Mouse (Mus musculus) neutrophil, adult 5-6 weeks (primary cell): ENCODE results near the gene Pi4kb. TPM values are rescaled to one million over a fixed set of nuclear protein-coding genes. Genes with fewer than 3 reads are reported as not detected.
"Not testable (repeated sequence)": the region's sequence is repeated elsewhere in the genome, so short reads cannot be mapped to it uniquely, and the experiment has no call there.

Source experiments
- ATAC-seq: fragments of 151-379, 151-347 bp; 2 replicates; pipeline ENCODE4 v1.8.0; 2017; ENCODE audit warnings: mild to moderate bottlenecking, moderate TSS enrichment; ENCODE audit not compliant: insufficient number of reproducible peaks, poor library complexity, low FRiP score, severe bottlenecking; ENCODE audit errors: extremely low read depth
- total RNA-seq: library from RNA; stranded (forward); fragments of 200-1000 nt; gene quantifications from 2 replicates; pipeline ENCODE4 v1.2.3, GENCODE M21; 2017

Gene Pi4kb
- total RNA-seq, 1 experiment from 2014 or later = 42.2 TPM

GRCm38 (mm10) chr3:95010396-95010795, 35.9 kb downstream of the Pi4kb start:
- ATAC-seq = no peak

DNA sequence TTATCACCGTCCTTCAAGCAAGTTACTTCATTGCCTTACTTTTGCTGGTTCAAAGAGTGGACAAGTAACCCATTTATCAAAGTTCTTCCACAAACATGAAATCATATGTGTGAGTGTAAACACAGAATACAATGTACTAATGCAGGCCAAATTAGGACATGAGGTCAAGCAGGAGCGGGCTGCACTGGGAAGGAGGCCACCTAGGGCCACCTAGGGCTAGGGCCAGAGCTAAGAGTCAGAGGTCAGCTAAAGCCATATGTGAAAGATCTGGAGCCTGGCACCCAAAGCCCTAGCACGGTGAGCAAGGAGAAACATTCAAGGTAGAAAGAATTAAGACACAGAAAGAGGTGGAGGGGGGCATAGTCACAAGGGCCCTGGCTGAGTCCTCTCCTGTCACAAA, 38.5 kb downstream of the Pi4kb start:
- ATAC-seq = no peak

DNA sequence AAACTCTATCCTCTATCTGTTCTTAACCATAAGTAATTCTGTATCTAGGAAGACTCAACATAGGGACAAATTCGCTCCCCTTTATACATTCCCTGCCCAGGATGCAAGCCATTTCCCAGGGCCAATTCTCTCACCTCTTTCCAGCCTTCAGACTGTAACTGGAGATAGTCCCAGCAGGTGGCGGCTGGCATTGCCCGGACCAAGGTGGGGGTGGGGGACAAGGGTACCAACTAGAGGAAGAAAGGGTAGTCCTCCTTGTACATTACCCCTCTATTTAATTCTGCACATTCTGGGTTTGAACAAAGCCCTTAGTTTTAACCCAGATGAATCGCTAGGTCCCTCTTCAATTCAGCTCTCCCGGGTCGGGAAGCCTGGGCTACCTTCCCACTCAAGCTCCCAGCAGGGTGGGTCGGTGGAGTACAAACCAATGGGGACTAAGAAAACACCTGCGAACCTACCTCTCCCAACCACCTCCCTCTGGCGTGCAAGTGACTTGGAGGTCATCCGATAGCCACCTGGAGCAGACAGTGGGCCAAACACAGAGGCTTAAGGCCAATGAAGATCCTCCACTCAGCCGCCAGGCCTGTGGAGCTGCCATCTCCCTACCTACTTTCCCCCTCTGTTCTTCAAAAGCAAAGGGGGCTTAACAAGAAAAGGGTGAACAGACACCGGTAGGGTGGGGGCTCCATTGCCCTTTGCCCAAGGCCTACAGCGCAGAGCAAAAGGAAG, 39.3 kb downstream of the Pi4kb start:
- no peak for ATAC-seq

GRCm38 (mm10) chr3:95014428-95015151, 40.1 kb downstream of the Pi4kb start:
- ATAC-seq = no peak

DNA sequence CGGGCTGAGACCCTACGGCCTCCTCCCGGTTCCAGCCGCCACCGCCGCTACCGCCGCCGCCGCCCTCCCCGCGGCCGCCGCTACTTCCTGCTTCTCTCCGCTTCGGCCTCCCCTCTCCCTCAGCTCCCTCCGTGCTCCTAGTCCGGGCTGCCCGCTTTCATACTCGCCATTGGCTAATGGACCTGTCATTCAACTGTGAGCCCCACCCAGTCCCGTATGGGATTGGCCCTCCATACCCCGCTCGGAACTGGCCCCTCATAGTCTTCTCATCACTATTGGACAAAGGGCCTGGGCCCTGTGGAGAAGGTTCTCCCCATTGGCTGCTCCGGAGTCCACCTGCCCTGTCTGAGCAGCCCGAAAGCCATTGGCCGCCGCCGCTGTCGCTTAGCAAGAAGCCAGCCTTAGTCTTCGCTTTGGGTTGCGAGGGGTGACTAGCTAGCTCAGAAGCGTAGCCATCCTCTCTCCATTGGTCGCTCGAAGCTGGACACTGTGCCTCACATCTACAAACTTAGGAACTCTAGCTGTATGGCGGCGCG, 40.9 kb downstream of the Pi4kb start, which contains the start of gene Zfp687:
TSS of gene Zfp687 (minus strand) at position 112 of the 536 bp plus-strand sequence.
- peak; percentile 88 for ATAC-seq

- ATAC-seq = peak; percentile 55
Observed at GRCm38 (mm10) chr3:95015891-95016531, 41.5 kb downstream of the Pi4kb start.

DNA sequence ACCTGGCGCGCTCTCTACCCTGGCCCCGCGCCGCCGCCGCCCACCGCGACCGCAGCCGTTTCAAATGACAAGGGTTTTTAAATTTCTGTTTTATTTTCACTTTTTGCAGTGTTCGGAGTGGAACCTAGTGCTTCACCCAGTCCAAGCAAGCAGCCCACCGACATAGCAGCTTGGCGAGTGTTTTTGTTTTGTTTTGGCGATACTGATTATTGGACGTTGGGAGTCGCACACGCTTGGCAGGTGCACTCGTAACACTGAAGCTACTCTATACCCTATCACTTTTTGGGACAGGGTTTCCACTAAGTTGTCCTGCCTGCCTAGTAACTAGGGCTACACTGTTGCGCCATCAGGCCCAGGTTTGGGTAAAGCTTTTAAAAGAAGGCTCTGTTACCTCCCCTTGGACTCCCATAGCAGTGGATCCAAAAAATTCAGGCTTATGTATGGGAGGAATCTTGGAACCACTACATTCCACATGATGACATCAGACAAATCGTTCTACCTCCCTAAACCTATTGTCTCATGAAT, 42.1 kb downstream of the Pi4kb start:
- ATAC-seq = no peak

DNA sequence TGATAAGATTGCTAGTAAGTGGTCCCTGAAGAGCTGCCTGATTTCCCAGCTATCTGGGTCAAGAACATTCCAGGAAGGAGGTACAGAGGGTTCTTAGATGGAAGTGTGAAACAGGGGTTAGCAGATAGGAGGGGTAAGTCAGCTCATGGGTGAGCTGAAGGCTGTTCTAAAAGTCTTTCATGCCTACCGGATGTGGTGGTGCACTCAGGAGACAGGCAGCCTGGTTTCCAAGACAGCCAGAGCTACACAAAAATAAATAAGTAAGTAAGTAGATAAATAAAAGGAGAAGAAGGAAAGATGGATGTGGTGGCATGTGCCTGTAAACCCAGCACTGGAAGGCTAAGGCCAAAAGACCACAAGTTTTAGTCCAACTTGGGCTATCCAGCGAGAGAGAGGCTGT, 44.2 kb downstream of the Pi4kb start:
- no peak for ATAC-seq

DNA sequence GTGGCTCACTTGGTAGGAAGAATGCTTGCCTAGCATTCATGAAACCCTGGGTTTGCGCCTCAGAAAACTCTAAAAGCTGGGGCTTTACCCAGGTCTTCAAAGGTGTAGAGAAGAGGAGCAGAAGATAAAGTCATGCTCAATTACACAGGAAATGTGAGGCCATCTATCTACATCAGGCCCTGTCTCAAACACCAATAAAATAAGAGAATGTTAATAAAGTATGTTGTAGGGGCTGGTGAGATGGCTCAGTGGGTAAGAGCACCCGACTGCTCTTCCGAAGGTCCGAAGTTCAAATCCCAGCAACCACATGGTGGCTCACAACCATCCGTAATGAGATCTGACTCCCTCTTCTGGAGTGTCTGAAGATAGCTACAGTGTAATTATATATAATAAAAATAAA, 46.4 kb downstream of the Pi4kb start:
- ATAC-seq = not testable (repeated sequence)

- ATAC-seq = no peak
Observed at GRCm38 (mm10) chr3:95024551-95024950, 50.0 kb downstream of the Pi4kb start.

GRCm38 (mm10) chr3:95025202-95025601, 50.7 kb downstream of the Pi4kb start:
- no peak for ATAC-seq

- ATAC-seq = no peak
Observed at GRCm38 (mm10) chr3:95027057-95027645, 52.6 kb downstream of the Pi4kb start.

DNA sequence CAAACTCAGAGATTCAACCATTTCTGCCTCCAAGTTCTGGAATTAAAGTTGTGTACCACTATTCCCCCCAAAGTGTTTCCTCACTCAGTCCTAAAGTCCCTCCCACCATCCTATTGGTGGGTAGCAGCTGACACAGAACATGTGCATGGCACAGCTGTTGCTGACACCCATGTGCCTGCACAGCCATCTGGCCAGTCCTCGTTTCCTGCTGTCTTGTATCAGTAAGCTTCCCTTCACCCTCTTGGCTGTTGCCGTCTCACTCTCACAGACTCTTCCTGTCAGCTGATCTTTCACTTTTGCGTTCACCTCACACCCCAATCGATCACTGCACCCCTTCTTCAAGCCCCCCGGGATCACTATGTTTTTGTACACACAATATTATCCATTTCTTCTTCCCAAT, 53.2 kb downstream of the Pi4kb start:
- ATAC-seq = peak; percentile 46; the same call in 1 of the 2 replicates

DNA sequence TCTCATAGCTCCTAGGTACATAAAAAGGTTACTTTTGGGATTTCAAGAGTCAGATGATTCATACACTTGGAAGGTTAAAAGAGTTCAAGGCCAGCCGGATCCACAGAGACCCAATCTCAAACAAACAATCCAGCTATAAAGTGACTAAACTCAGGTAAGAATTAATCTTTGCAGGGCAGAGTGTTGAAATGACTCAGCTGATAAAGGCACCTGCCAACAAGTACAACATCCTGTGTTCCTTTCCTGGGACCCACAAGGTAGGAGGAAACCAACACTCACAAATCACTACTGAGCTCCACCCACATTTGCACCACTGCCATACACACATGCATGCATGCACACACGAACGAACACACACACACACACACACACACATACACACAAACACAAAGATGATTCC, 54.1 kb downstream of the Pi4kb start:
- ATAC-seq = no peak

GRCm38 (mm10) chr3:95029291-95029827, 54.8 kb downstream of the Pi4kb start:
- not testable (repeated sequence) for ATAC-seq

- no peak for ATAC-seq
Observed at GRCm38 (mm10) chr3:95029953-95030352, 55.4 kb downstream of the Pi4kb start.

- no peak for ATAC-seq
Observed at GRCm38 (mm10) chr3:95041625-95042024, 67.1 kb downstream of the Pi4kb start.

DNA sequence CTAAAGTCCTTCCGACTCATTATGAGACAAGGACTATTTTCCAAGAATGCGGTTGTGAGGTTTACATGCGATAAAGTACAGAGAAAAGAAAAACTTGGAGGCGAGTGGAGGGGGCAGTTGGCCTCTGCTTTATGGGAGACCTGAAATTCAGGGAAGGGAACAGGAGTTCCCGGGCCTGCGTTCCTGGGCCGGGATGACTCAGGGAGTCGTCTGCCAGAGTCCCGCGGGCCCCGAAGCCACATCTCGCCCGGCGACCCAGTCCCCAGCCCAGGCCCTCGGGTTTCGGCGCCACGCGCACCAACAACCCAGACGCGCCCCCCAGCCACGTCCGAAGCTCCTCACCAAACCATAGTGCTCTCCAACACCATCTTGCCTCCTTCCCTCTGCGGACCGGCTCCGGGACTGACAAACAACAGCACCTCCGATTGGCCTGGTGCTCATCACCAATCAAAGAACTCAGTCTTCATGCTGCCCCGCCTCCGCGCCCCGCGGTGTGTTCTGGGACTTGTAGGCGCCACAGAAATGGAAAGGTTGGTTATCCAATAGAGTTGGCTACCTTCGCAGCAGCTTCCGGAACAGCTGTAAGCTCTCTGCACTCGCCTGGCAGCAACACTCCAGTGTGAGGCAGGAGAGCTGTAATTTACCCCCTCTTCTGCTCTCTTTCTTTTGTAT, 67.8 kb downstream of the Pi4kb start, which contains the start of gene Psmd4:
TSS of gene Psmd4 (minus strand) at position 449 of the 672 bp plus-strand sequence.
- peak; percentile 99 for ATAC-seq
